Mouse (Mus musculus) adrenal gland, postnatal 14 days (tissue): ENCODE data around the gene Wdr91. TPM values are rescaled to one million over a fixed set of nuclear protein-coding genes. Genes with fewer than 3 reads are reported as not detected.

ENCODE experiments used
- DNase-seq: peaks from one replicate; pipeline ENCODE4 v3.0.0; 2021; ENCODE audit warnings: mixed read lengths
- total RNA-seq: library from RNA; stranded (reverse); gene quantifications from 2 replicates; pipeline ENCODE4 v1.2.3, GENCODE M21; 2021

Gene Wdr91
- total RNA-seq, 1 experiment from 2014 or later, result 25.5 TPM

- peak; percentile 67 for DNase-seq
These were observed 47.8 kb downstream of the Wdr91 start, which contains the start of gene Tmem140 for GRCm38 (mm10) chr6:34862791-34863403. Tmem140 (plus strand) TSS chr6:34863146.

- peak; percentile 58 for DNase-seq
These were observed 48.3 kb downstream of the Wdr91 start for GRCm38 (mm10) chr6:34862381-34862780.

DNA sequence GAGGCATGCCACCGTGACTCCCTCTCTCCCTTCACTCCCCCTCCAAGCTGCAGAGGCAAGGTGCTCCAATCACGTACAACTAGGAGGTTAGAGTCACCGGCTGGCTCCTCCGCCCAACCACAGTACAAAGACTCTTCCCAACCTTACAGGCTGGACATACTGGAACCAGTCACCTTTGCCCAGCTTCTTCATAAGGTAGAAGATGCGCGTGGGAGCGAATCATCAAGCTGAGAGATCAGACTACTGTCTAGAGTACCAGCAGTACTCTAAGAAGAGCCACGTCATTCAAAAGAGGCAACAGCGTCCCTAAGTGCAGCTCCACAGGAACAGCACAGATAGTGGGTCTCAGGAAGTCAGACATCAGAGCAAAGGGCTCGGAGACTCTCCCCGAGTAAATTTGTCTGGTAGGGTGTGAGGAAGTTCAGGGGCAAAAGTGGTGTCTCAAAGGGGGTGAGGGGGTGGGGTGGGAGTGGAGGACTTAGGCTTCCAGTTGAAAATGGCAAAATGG, 49.1 kb downstream of the Wdr91 start:
- DNase-seq, result no peak

DNA sequence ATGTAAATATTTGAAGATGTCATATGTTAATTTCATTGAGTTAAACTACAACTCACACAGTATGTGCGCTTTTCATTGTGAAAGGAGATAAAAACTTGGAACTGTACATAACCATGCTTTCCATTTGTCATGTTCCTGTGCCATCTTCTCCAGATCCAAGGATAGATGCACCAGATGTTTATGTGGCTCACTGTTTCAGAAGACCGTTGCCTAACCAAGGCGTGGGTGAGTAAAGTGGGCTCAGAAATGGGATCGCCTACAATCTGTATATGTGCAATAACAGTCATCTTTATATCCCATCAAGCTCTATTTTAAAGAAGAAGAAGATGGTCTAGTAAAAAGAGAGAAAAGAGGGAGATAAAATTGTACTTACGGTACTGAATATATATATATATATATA, 78.3 kb downstream of the Wdr91 start:
- no peak for DNase-seq

Other genes starting within 250 kb of the Wdr91 start
- gene Agbl3, start 130.4 kb downstream of the Wdr91 start, total RNA-seq, result 12.5 and 17.1 TPM in 2 replicates
- gene Tmem140, start 47.7 kb downstream of the Wdr91 start, total RNA-seq, result 22.5 and 28.9 TPM in 2 replicates
- 8.1 and 8.5 TPM in 2 replicates for gene Cyren, start 32.8 kb downstream of the Wdr91 start, total RNA-seq
- gene Stra8, start 9.3 kb upstream of the Wdr91 start, total RNA-seq, result not detected in 2 replicates
- gene Slc23a4, start 77.5 kb upstream of the Wdr91 start, total RNA-seq, result 0.30 TPM in 1 of 2 replicates, not detected in the other
- 24.2 and 24.7 TPM in 2 replicates for gene Cnot4, start 222.8 kb upstream of the Wdr91 start, total RNA-seq